Mouse (Mus musculus) liver (tissue): Measurements from ENCODE around the gene Pex11g.

Experiments used
- DNase-seq: peaks from one replicate; pipeline ENCODE4 v3.0.0-alpha.2; 2020; ENCODE audit warnings: mixed read lengths

Gene Pex11g

DNA sequence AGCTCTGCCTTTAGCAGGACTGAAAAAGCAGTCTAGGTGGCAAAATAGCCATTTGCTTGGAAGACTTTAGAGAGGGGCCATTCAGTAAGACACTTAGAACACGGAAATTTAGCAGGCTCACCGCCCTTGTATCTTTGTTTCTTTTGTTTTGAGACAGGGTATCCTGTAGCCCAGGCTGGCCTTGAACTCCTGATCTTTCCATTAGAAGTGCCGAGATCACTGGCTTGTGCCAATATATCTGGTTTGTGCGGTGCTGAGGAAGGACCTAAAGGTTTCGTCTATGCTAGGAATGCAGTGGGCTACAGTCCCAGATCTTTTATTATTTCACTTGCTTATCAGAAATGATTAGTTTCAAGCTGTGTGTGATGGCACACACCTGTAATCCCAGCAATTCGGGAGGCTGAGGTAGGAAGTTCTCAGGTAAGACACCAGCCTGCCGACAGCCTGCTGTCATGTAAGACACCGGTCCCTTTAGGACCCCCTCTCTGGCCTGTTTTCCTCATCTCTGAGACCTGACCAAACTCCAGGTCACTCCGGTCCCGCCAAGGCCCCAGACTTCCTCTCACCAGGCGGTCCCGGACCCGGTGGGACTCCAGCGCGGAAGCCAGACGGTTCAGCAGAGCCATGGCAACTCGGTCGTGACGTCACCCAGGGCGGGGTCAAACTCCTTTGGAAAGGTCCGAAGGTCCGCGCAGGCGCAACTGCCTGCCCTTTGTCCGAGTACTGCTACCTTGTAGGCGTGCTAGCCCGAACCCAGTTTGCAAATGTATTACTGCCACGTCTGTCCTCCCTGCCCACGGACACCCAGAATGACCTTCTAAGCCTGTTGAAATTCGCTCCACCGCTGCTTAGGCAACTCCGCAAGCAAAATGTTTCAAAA lies at the start of gene Pex11g:
Pex11g (minus strand) TSS at position 675 of the 880 bp plus-strand sequence.
- DNase-seq: peak; percentile 96

DNA sequence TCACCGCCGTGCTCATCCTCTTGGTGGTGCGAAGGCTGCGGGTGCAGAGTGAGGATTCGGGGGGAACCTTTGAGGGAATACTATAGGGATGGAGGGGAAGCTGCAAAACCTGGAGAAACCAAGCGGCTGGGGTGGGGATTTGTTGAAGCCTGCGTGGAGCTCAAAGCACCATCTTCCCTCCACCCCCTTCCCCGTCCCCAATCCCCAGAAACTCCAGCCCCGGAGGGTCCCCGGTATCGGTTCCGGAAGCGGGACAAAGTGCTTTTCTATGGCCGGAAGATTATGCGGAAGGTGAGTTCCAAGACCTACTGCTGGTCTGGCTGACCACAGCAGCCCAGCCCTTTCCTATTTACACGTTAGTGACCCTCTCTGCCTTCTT lies 49.6 kb upstream of the Pex11g start:
- DNase-seq: no peak

DNA sequence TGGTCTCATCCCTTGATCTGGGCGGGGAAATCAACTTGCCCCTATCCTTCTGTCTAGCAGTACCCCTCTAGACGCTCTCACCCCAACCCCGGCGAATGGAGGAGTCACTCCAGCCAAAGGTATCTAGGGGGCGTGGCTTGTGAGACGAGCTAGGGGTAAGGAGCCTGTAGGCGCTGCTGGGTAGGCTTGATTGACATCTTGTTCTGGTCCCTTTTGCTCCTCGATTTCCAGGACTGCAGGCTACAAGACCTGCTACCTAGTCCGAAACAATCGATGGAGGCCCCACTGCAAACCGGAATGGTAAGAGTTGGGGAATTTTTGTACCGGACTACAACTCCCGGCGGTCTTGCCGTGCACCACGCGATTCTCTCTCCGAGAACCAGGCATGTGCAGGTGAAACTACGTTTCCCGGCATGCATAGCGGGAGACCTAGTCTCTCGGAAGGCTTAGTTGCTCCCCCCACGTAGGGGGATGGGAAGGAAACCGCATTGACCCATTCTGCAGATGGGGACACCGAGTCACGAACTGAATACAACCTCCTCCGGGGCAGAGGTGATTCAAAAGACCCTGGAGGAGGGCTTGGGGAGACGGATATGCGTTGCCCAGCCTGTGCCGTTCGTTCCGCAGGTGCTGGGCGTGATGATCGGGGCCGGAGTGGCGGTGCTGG lies 49.1 kb upstream of the Pex11g start:
- peak; percentile 91 for DNase-seq

GRCm38 (mm10) chr8:3515771-3516417 lies 48.4 kb upstream of the Pex11g start:
- DNase-seq: peak; percentile 38

DNA sequence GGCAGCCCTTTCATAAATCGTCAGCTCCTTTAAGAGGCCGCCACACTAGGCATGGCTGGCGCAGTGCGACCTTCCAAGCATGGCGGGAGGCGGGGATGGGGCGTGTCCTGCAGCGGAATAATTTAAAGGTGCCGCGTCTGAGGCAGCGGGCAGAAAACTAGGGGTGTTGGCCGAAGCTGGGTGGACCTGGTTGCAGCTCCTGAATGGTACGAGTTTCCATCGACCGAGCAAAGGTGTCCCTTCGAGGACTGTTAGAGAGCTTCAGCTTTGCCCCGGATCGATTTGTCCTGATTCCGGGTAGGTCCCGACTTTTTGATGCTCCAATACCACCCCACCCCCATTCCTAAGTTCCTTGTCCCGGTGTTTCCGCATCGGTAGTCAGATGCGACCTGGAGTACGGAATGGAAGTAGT lies 47.8 kb upstream of the Pex11g start, which contains the start of gene Pnpla6:
Pnpla6 (plus strand) TSS at position 125 of the 412 bp plus-strand sequence.
- peak; percentile 92 for DNase-seq

GRCm38 (mm10) chr8:3514681-3515247 lies 47.3 kb upstream of the Pex11g start:
- no peak for DNase-seq

DNA sequence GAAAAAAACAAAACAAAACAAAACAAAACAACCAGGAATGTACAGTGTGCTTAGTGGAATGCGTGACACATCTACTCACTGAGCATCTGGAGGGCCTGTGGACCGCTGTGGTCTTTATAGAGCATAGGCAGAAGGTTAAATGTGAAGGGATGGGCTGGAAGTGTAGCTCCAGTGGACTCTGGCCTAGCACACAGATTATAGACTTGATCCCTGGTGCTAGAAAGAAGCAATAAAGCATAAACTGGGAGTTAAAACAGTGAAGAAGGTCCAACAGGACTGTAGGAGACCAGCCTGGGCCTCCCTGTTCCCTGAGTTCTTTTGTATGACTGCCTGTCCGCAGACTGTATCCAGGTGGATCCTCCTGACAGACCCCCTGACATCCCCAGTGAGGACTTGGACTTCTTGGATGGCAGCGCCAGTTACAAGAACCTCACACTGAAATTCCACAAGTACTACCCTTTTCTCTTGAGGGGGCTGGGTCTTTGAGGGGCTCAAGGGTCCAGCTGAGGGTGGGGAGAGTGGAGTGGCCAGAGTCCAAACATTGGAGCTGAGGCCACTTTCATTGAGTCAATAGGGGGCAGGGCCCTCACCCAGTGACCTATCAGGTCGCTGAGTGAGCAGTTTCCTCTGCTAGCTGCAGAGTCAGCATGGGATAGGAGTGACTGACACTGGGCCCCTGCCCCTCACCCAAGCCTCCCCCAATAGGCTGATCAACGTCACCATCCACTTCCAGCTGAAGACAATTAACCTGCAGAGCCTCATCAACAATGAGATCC lies 40.7 kb upstream of the Pex11g start:
- DNase-seq: no peak

GRCm38 (mm10) chr8:3502217-3502616 lies 34.7 kb upstream of the Pex11g start:
- no peak for DNase-seq

GRCm38 (mm10) chr8:3500235-3501090 lies 33.0 kb upstream of the Pex11g start, which contains the start of gene Mcoln1:
TSS of gene Mcoln1 (plus strand) at chr8:3500457.
- DNase-seq: peak; percentile 99

DNA sequence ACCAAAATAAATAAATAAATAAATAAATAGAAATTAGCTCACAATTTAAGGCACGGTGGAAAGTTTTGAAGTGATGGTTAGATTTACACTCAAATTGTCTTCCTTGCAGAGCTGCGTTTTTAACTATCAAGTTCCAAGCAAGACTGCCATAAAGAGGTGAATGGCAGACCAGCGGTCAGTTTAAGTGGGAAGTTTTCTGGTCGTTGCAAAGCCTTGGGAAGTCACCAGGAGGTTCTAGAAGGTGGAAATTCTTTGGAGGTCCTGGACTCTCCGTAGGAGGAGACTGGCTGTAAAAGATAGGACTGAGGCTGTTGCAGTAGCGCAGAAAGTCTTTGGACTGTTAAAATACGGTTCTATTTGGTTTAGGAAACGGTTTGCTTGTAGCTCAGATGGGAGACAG lies 32.3 kb upstream of the Pex11g start:
- DNase-seq: no peak

GRCm38 (mm10) chr8:3498583-3498982 lies 31.1 kb upstream of the Pex11g start:
- DNase-seq: no peak

- no peak for DNase-seq
These were observed 28.9 kb upstream of the Pex11g start for GRCm38 (mm10) chr8:3496428-3496748.

- DNase-seq: no peak
These were observed 28.3 kb upstream of the Pex11g start for GRCm38 (mm10) chr8:3495578-3496427.

GRCm38 (mm10) chr8:3493845-3494208 lies 26.3 kb upstream of the Pex11g start:
- no peak for DNase-seq

DNA sequence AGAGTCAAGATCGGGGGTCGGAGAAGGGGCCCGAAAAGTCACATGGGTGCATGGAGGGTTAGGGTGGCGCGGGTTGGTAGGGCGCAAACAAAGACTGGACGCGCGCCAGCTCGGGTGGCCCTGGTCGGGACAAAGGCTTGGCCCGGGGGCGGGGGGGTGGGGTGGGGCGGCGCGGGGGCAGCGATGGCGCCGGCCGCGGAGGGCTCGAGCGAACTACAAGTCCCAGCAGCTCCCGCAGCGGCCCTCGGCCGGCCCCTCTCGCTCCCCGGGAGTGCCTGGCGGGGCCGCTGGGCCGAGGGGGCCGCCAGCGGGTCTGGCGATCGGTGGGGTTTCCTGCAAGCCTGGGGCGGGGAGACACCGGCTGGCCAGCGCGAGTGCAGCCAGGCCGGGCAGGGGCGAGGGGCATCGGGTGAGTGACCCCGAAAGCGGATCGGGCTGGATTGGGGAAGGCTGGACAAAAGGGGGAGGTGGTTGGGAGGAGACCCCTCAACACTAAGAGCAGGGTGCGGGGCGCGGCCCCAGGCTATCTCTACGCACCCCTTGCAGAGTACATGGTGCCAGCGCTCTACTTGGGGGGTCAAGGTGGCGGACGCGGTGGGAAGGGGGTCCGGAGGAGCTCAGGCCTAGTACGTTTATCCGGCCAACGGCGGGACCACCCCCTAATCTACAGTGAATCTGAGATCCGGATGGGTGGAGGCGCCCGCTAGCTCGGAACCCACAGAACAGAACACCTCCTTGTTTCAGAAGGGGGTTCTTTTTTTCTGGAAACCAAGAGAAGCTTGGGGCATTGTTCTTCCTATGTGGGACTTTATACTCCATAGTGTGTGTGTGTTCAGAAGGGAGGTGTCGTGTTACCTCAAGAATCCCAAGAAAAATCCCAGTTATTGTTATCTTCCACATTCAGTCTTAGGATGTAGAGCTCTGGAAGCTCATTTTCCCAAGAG lies 25.7 kb upstream of the Pex11g start, which contains the start of gene Zfp358:
Zfp358 (plus strand) TSS at position 238 of the 944 bp plus-strand sequence.
- peak; percentile 75 for DNase-seq

DNA sequence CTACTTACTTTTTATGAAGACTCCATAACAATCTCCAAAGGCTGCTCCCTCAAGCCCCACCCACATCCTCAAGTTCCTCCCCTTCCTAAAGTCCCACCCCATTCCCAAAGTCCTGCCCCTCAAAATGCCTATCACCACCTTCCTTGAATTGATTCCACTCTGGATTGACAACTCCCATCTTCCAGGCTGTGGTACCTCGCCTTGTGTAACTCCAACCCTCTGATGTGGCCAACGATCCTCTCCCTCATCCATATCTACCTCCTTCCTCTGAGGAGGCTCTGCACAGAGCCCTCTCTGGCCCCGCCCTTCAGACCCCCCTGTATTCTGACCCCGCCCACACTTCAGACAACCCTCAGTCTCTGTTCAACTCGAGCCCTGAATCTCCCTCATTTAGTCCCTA lies 17.7 kb upstream of the Pex11g start:
- no peak for DNase-seq

GRCm38 (mm10) chr8:3483546-3483945 lies 16.1 kb upstream of the Pex11g start:
- DNase-seq: no peak

- DNase-seq: no peak
These were observed 14.8 kb upstream of the Pex11g start for GRCm38 (mm10) chr8:3482240-3482740.

DNA sequence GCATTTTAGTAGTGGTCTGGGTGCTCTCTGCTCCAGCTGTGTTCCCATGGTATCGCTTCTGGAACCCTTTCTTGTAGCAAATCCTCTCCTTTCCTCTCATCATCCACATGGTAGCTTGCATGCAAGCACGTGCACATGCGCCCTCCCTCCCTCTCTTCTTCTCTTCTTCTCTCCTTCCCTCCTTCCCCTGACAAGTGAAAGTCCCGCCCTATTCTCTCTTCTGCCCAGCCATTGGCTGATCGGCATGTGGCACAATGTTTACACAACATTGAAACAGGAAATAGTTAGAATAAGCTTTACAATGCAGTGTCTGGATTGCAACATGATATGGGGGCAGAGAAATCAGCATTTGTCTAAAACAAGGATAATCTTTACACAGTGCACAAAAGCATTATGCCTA lies 14.1 kb upstream of the Pex11g start:
- DNase-seq: no peak
